Mouse (Mus musculus) intestine, postnatal 0 days (tissue): Measurements from ENCODE around the gene Noc4l. TPM values are rescaled to one million over a fixed set of nuclear protein-coding genes. Genes with fewer than 3 reads are reported as not detected.

Experiments
- ATAC-seq: fragments of 200-750 bp; cut with Nextera tagmentation; 2 replicates; pipeline ENCODE4 v1.8.0; 2017; ENCODE audit warnings: mild to moderate bottlenecking, moderate TSS enrichment, moderate library complexity
- H3K27ac ChIP-seq: fragments of 300-500 bp; sonication (generic); 2 replicates; pipeline ENCODE4 v1.5.1; 2014; ENCODE audit warnings: mild to moderate bottlenecking, low read depth, low read length, moderate library complexity
- H3K27me3 ChIP-seq: fragments of 300-500 bp; sonication (generic); replicated peaks from 2 replicates; pipeline ENCODE4 v1.6.1; 2014; ENCODE audit warnings: low read length, mixed read lengths; ENCODE audit not compliant: control insufficient read depth, insufficient read depth
- H3K36me3 ChIP-seq: fragments of 300-500 bp; sonication (generic); 2 replicates; pipeline ENCODE4 v1.6.1; 2014; ENCODE audit warnings: mild to moderate bottlenecking, moderate library complexity; ENCODE audit not compliant: control insufficient read depth, insufficient read depth
- H3K4me1 ChIP-seq: fragments of 300-500 bp; sonication (generic); replicated peaks from 2 replicates; pipeline ENCODE4 v1.6.1; 2014; ENCODE audit warnings: antibody characterized with exemption, low read length, mixed read lengths; ENCODE audit not compliant: control insufficient read depth, insufficient read depth
- H3K4me2 ChIP-seq: fragments of 300-500 bp; sonication (generic); replicated peaks from 2 replicates; pipeline ENCODE4 v1.6.1; 2014; ENCODE audit warnings: low read depth, mild to moderate bottlenecking, moderate library complexity
- H3K4me3 ChIP-seq: fragments of 300-500 bp; sonication (generic); 2 replicates; pipeline ENCODE4 v1.5.1; 2014; ENCODE audit warnings: low read depth, low read length
- H3K9ac ChIP-seq: fragments of 300-500 bp; sonication (generic); 2 replicates; pipeline ENCODE4 v1.6.1; 2014; ENCODE audit warnings: mild to moderate bottlenecking, low read depth, low read length
- H3K9me3 ChIP-seq: fragments of 300-500 bp; sonication (generic); 2 replicates; pipeline ENCODE4 v1.6.1; 2016; ENCODE audit warnings: mixed run types; ENCODE audit not compliant: control insufficient read depth
- CTCF ChIP-seq: sonication (generic); IDR thresholded peaks from 2 replicates; pipeline ENCODE4 v1.5.1; 2016; ENCODE audit warnings: low read depth, mild to moderate bottlenecking, control low read depth, antibody characterized with exemption, moderate library complexity
- WGBS: fragments of 180-500 bp; shearing (Covaris S2); extraction: QIAGEN DNeasy Blood & Tissue Kit; methylation state at CpG from one replicate; pipeline ENCODE4 v1.1.7; 2014; 5-methylcytosine and 5-hydroxymethylcytosine counted together
- polyA plus RNA-seq: library from polyadenylated mRNA; unstranded; fragments of >200 nt; fragmentation: Nextera tagmentation; extraction: Ambion mirVana; gene quantifications from 2 replicates; pipeline ENCODE4 v1.2.1, GENCODE M21; 2015

Gene Noc4l
- polyA plus RNA-seq, 1 experiment from 2014 or later = 17.2 TPM

GRCm38 (mm10) chr5:110629525-110630120 lies 23.6 kb downstream of the Noc4l start:
- WGBS = 77% methylated on average over 2 of the region's 2 CpGs
- H3K4me2 ChIP-seq = no peak overlapping the region
- H3K9me3 ChIP-seq = no peaks in the 10 kb centered on the region
- no peak for ATAC-seq
- H3K27ac ChIP-seq = no peak overlapping the region
- TF ChIP-seq CTCF = no peak
- no peak overlapping the region for H3K9ac ChIP-seq
- H3K4me3 ChIP-seq = no peak overlapping the region
- H3K36me3 ChIP-seq = no peaks in the 10 kb centered on the region
- H3K4me1 ChIP-seq = no peaks in the 10 kb centered on the region
- H3K27me3 ChIP-seq = no peaks in the 10 kb centered on the region

- no peaks in the 10 kb centered on the region for H3K36me3 ChIP-seq
- H3K27ac ChIP-seq = no peak overlapping the region
- no peaks in the 10 kb centered on the region for H3K27me3 ChIP-seq
- no peaks in the 10 kb centered on the region for H3K4me1 ChIP-seq
- no peak overlapping the region for H3K4me2 ChIP-seq
- TF ChIP-seq CTCF = no peak
- 18% methylated on average over 19 of the region's 19 CpGs for WGBS
- no peak for ATAC-seq
- H3K9me3 ChIP-seq = no peaks in the 10 kb centered on the region
- no peak overlapping the region for H3K4me3 ChIP-seq
- no peak overlapping the region for H3K9ac ChIP-seq
Observed at GRCm38 (mm10) chr5:110628156-110628555, 25.1 kb downstream of the Noc4l start.

GRCm38 (mm10) chr5:110627351-110627750 lies 25.9 kb downstream of the Noc4l start:
- Histone ChIP-seq H3K4me1 (no peaks in the 10 kb centered on the region), H3K36me3 (no peaks in the 10 kb centered on the region), H3K27me3 (no peaks in the 10 kb centered on the region), H3K9ac (no peak overlapping the region), H3K9me3 (no peaks in the 10 kb centered on the region), H3K4me3 (no peak overlapping the region), H3K27ac (no peak overlapping the region), H3K4me2 (no peak overlapping the region)
- no peak for ATAC-seq
- WGBS = 75% methylated on average over 10 of the region's 10 CpGs
- no peak for TF ChIP-seq CTCF

DNA sequence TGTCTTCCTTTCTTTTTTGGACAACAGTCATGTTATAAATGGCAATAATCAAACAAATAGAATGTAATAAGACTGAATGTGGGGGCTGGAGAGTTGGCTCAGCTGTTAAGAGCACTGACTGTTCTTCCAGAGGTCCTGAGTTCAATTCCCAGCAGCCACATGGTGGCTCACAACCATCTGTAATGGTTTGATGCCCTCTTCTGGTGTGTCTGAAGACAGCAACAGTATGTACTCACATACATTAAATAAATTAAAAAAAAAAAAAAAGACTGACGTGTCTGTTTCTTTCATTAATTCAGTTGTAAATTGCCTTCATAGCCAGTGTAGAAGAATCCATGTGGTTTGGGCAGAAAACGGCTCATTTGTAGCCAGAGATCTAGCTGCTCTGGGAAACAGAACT lies 28.9 kb downstream of the Noc4l start:
- H3K9ac ChIP-seq = no peak overlapping the region
- H3K27ac ChIP-seq = no peak overlapping the region
- H3K4me3 ChIP-seq = no peak overlapping the region
- H3K9me3 ChIP-seq = no peaks in the 10 kb centered on the region
- H3K4me1 ChIP-seq = no peaks in the 10 kb centered on the region
- no peaks in the 10 kb centered on the region for H3K36me3 ChIP-seq
- no peak for ATAC-seq
- WGBS = 80% methylated on average over 2 of the region's 2 CpGs
- H3K27me3 ChIP-seq = no peaks in the 10 kb centered on the region
- no peak for TF ChIP-seq CTCF
- no peak overlapping the region for H3K4me2 ChIP-seq

DNA sequence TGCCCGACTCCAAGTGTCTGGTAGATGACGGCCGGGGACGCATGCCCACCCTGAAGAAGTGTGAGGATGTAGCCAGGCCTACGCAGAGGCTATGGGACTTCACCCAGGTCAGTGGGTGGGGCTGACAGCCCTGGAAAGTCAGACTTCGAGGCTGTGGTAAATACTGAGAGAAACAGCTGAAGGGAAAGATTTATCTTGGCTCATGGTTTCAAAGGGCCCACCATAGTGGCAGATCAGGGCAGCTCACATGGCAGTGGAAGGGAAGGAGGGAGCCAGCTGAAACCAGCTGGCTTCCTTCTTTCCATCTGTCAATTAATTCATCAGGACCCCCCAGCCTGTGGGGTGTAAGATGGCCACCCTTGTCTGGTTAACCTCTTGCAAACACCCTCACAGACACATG lies 34.0 kb downstream of the Noc4l start:
- no peak overlapping the region for H3K4me2 ChIP-seq

GRCm38 (mm10) chr5:110611435-110612158 lies 41.6 kb downstream of the Noc4l start:
- Histone ChIP-seq H3K9ac (no peak overlapping the region), H3K4me2 (no peak overlapping the region), H3K9me3 (no peaks in the 10 kb centered on the region), H3K27me3 (no peaks in the 10 kb centered on the region), H3K27ac (no peak overlapping the region), H3K4me3 (no peak overlapping the region), H3K36me3 (no peaks in the 10 kb centered on the region), H3K4me1 (no peaks in the 10 kb centered on the region)
- no peak for ATAC-seq
- no peak for TF ChIP-seq CTCF
- WGBS = 79% methylated on average over 5 of the region's 5 CpGs

More for the DNA sequence above, 34.0 kb downstream of the Noc4l start:
- no peak for TF ChIP-seq CTCF
- no peaks in the 10 kb centered on the region for H3K27me3 ChIP-seq
- 83% methylated on average over 6 of the region's 6 CpGs for WGBS
- no peaks in the 10 kb centered on the region for H3K36me3 ChIP-seq
- H3K4me3 ChIP-seq = no peak overlapping the region
- H3K27ac ChIP-seq = no peak overlapping the region
- no peaks in the 10 kb centered on the region for H3K4me1 ChIP-seq
- H3K9me3 ChIP-seq = no peaks in the 10 kb centered on the region
- H3K9ac ChIP-seq = no peak overlapping the region
- no peak for ATAC-seq
